ENCODE assay signal across 9 mouse cellular contexts in the genomic region with DNA sequence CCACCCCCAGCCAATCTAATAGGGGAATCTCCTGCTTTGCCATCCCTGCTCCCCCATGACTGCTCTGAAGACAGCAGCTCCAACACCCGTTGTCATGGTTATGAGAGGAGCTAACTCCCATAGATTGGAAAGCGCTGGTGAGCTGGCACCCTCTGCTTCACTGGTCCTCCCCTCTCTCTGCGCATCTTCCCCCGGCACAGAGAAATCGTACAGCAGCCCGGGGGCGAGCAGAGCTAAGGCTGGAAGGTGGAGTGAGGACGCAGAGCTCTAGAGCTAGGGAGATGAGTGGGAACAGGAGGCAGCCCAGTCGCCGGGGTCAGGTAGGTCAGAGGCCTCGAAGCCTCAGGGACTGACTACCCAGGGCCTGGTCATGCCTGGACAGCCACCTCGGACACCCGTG. TPM values are rescaled to one million over a fixed set of nuclear protein-coding genes. Genes with fewer than 3 reads are reported as not detected.
A peak's percentile ranks its signal among the peaks of the same experiment; 100 is the strongest.
DNase-seq lines count a peak whose midpoint lies in the region; ATAC-seq lines count a peak whose summit lies in the region.
"Had no signal": no experiment of that assay in that cellular context is flagged by ENCODE, and none has a peak within 500 bp of the region (broad histone marks: within the 10 kb centered on the region; RNA-seq: fewer than 3 reads in every experiment).

No protein-coding gene starts in this region.

- H3K4me2 ChIP-seq in kidney, embryonic 15.5 days = no peak overlapping the region
- H3K4me2 ChIP-seq in forebrain, embryonic 16.5 days (ENCODE audit: low read length) = no peak overlapping the region

- DNase-seq in kidney, postnatal 36 days = no peak
- DNase-seq in left cerebral cortex, postnatal 10 days (ENCODE audit: extremely low spot score in 1 of 2, low spot score in 2 of 2) = peak; percentile 77 to 78
- DNase-seq in retina, embryonic 14.5 days (ENCODE audit: low spot score) = no peak

- H3K9me3 ChIP-seq in kidney, embryonic 15.5 days (replicated peaks) = no peaks in the 10 kb centered on the region
- no peaks in the 10 kb centered on the region for H3K9me3 ChIP-seq in forebrain, embryonic 16.5 days (ENCODE audit: control insufficient read depth, low read length)
- H3K9me3 ChIP-seq: forebrain, embryonic 10.5 days had no signal

- no peaks in the 10 kb centered on the region for H3K27me3 ChIP-seq in kidney, embryonic 15.5 days
- H3K27me3 ChIP-seq in forebrain, embryonic 16.5 days (replicated peaks; ENCODE audit: control insufficient read depth, insufficient read depth, low read length) = no peaks in the 10 kb centered on the region

- H3K4me1 ChIP-seq in kidney, embryonic 15.5 days = peaks cover 64% of the 10 kb centered on the region
- peaks cover 43% of the 10 kb centered on the region for H3K4me1 ChIP-seq in brown adipose tissue, adult 24 weeks (ENCODE audit: control insufficient read depth, insufficient read depth, insufficient read length, low read length)
- peaks cover 37% of the 10 kb centered on the region for H3K4me1 ChIP-seq in forebrain, embryonic 16.5 days (replicated peaks; ENCODE audit: control insufficient read depth, insufficient read depth, low read length)

- no peak for ATAC-seq in kidney, embryonic 15.5 days (replicated peaks; ENCODE audit: low FRiP score)
- ATAC-seq in frontal cortex, adult (ENCODE audit: low TSS enrichment) = peak; percentile 77
- no peak for ATAC-seq in forebrain, embryonic 16.5 days

- no peak overlapping the region for H3K4me3 ChIP-seq in kidney, embryonic 15.5 days (replicated peaks)
- H3K4me3 ChIP-seq in brown adipose tissue, adult 24 weeks (ENCODE audit: insufficient read depth, low read depth, low read length) = no peak overlapping the region
- H3K4me3 ChIP-seq in forebrain, embryonic 16.5 days (replicated peaks; ENCODE audit: low read length) = no peak overlapping the region
- H3K4me3 ChIP-seq: forebrain, embryonic 10.5 days had no signal

- intact Hi-C loops in left cerebral cortex, postnatal 10 days (cut with DNase I) = no loop called here

- peak overlapping the region; percentile 10; the same call in 1 of the 2 replicates for H3K27ac ChIP-seq in kidney, embryonic 15.5 days
- peak overlapping the region; percentile 53 for H3K27ac ChIP-seq in brown adipose tissue, adult 24 weeks (replicated peaks; ENCODE audit: low read depth, low read length)
- H3K27ac ChIP-seq in forebrain, embryonic 16.5 days (ENCODE audit: low read length) = no peak overlapping the region
- H3K27ac ChIP-seq: forebrain, embryonic 10.5 days had no signal

- peaks cover 73% of the 10 kb centered on the region for H3K36me3 ChIP-seq in kidney, embryonic 15.5 days
- H3K36me3 ChIP-seq in forebrain, embryonic 16.5 days (ENCODE audit: control insufficient read depth, insufficient read depth) = peaks cover 25% of the 10 kb centered on the region

- no peak overlapping the region for H3K9ac ChIP-seq in kidney, embryonic 15.5 days
- H3K9ac ChIP-seq in forebrain, embryonic 16.5 days (replicated peaks; ENCODE audit: low read depth, low read length) = no peak overlapping the region

- 56% methylated on average over 13 of the region's 13 CpGs for WGBS in kidney, embryonic 15.5 days
- 83% methylated on average over 13 of the region's 13 CpGs for WGBS in forebrain, embryonic 16.5 days

RNA-seq across cellular contexts. Expression of a gene that starts 23.5 kb away (rescaled TPM):
- polyA plus RNA-seq in kidney, embryonic 15.5 days (2015; fragmentation: Nextera tagmentation; extraction: Ambion mirVana) = 99.8 and 104 TPM in 2 replicates
- 13.7 and 23.6 TPM in 2 replicates for polyA plus RNA-seq in brown adipose tissue, adult 24 weeks (2012; ENCODE audit: insufficient read depth, insufficient read length, missing spikeins)
- 100 to 1,000 TPM; 257 to 264 TPM for total RNA-seq in left cerebral cortex, postnatal 10 days (2021)
- 166 and 210 TPM in 2 replicates for polyA plus RNA-seq in forebrain, embryonic 16.5 days (2015; fragmentation: Nextera tagmentation; extraction: Ambion mirVana)

RNA-seq across cellular contexts. Expression of a gene that starts 23.7 kb away (rescaled TPM):
- polyA plus RNA-seq in kidney, embryonic 15.5 days (2015; fragmentation: Nextera tagmentation; extraction: Ambion mirVana) = not detected in 2 replicates
- polyA plus RNA-seq in brown adipose tissue, adult 24 weeks (2012; ENCODE audit: insufficient read depth, insufficient read length, missing spikeins) = not detected in 2 replicates
- total RNA-seq in left cerebral cortex, postnatal 10 days (2021) = not detected
- not detected in 2 replicates for polyA plus RNA-seq in forebrain, embryonic 16.5 days (2015; fragmentation: Nextera tagmentation; extraction: Ambion mirVana)
- polyA plus RNA-seq: forebrain, embryonic 10.5 days; kidney, embryonic 14.5 days had no signal

RNA-seq across cellular contexts. Expression of a gene that starts 53.6 kb away (rescaled TPM):
- polyA plus RNA-seq in kidney, embryonic 15.5 days (2015; fragmentation: Nextera tagmentation; extraction: Ambion mirVana) = 300 and 318 TPM in 2 replicates
- polyA plus RNA-seq in brown adipose tissue, adult 24 weeks (2012; ENCODE audit: insufficient read depth, insufficient read length, missing spikeins) = 84.2 and 89.0 TPM in 2 replicates
- 100 to 1,000 TPM; 127 to 128 TPM for total RNA-seq in left cerebral cortex, postnatal 10 days (2021)
- polyA plus RNA-seq in forebrain, embryonic 16.5 days (2015; fragmentation: Nextera tagmentation; extraction: Ambion mirVana) = 132 and 140 TPM in 2 replicates

RNA-seq across cellular contexts. Expression of a gene that starts 56.4 kb away (rescaled TPM):
- 95.1 and 102 TPM in 2 replicates for polyA plus RNA-seq in kidney, embryonic 15.5 days (2015; fragmentation: Nextera tagmentation; extraction: Ambion mirVana)
- 17.1 and 28.6 TPM in 2 replicates for polyA plus RNA-seq in brown adipose tissue, adult 24 weeks (2012; ENCODE audit: insufficient read depth, insufficient read length, missing spikeins)
- total RNA-seq in left cerebral cortex, postnatal 10 days (2021) = 10 to 100 TPM; 52.0 to 55.7 TPM
- 107 and 109 TPM in 2 replicates for polyA plus RNA-seq in forebrain, embryonic 16.5 days (2015; fragmentation: Nextera tagmentation; extraction: Ambion mirVana)

Comparison
In these comparisons a context has a peak if more than half of its experiments do, and no peak if none do; other contexts are left out.
1. DNase-seq: peak in left cerebral cortex, postnatal 10 days (2 of 2); none in kidney, postnatal 36 days (0 of 2) and retina, embryonic 14.5 days (single experiment).